Mouse (Mus musculus): ENCODE results near the gene Arhgef7.

DNA sequence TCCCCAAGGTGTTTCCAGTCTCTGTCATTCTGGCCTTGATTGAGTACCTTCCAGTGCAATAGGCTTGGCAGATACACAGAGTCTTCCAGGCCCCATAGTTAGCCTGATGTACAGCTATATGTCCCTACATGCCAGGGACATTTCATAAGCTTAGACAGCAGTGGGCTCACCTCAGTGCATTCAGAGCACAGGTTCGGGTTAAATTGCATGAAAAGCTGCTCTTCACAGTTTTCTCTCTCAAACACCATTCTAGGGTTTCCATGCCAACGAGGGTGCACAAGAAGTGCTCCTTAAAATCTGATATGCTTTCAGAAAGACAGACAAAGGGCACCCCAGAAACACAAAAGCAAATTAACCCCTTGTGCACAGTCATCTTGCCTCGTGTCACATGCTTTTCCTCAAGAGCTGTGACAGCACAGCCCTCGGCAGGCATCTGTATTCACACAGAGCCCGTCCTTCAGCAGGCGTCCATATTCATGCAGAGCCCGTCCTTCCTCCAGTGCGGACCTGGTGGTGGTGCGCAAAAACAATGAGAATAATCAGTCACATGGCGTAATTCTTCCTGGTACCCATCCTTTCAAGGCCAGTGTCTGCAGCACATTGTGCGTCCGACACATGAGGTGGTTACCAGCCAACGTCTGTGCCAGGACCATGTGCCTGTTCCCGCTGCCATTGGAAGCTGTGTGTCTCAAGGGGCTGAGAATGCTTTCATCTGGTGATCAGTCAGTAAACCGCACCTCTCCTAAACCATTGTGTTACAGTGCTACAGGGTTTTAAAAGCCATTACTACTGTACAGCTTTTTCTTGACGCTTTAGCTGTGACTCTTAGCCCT is 102.9 kb downstream of the Arhgef7 start:
- TF ChIP-seq CTCF (IDR thresholded peaks at IDR 0.05) (no peak), EP300 (IDR thresholded peaks at IDR 0.05) (no peak)
